Mouse (Mus musculus) small intestine, adult 2 months (tissue): ENCODE data around the gene Tmem267.

ENCODE experiments used
- CTCF ChIP-seq: fragments of 200-500 bp; IDR thresholded peaks from 2 replicates; pipeline ENCODE4 v1.5.1; 2012; ENCODE audit warnings: low read depth, mild to moderate bottlenecking, control low read depth, inconsistent platforms, low read length, moderate library complexity, mixed read lengths; ENCODE audit not compliant: insufficient replicate concordance, insufficient read length; ENCODE audit errors: extremely low read depth
- POLR2A ChIP-seq: fragments of 200-500 bp; IDR thresholded peaks from 2 replicates; pipeline ENCODE4 v1.6.1; 2012; ENCODE audit warnings: low read depth, mild to moderate bottlenecking, control low read depth, inconsistent platforms, low read length, moderate library complexity

- TF ChIP-seq POLR2A (no peak), CTCF (no peak)
Measured at GRCm38 (mm10) chr13:119632156-119632548, 144.3 kb downstream of the Tmem267 start.
